ENCODE assay signal across 26 mouse cellular contexts in the genomic region with DNA sequence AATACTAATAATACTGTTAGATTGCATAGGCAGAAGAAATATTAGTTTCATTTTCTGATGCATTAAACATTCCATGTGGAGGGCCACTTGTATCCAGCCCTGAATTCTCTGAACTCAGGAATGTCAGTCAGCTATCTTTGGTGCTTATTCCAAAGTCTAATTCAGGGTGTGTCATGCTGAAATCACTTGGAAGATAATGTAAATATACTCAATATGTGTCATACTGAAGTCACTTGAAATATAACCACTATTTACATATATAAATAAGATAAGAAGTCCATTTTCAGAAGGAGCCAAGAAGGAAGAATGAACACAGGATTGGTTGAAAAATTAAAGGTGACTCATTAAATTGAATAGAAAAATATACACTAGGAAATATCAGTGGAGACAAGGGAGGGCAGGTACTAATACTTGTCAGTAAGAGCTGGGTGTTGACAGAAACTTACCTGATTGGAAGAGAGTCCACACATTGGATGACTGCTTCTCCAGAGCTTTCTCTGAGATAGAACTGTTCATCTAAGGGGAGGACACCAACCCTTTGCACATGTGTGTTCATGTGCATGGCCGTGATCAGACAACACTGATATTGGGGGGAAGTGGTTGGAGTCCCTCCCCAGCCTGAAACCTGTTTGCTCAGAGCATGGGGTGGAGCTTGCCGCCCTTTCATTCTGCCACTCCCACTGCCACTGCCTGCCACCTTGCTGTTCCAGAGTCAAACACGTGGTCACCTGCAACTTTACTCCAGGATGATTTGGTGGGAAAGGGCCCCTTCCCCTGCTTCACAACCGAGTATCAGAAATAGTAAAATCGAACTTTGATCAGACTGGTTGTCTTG. TPM values are rescaled to one million over a fixed set of nuclear protein-coding genes. Genes with fewer than 3 reads are reported as not detected.
DNase-seq lines count a peak whose midpoint lies in the region; ATAC-seq lines count a peak whose summit lies in the region.
"Had no signal": no experiment of that assay in that cellular context is flagged by ENCODE, and none has a peak within 500 bp of the region (broad histone marks: within the 10 kb centered on the region; RNA-seq: fewer than 3 reads in every experiment).

No protein-coding gene starts in this region.

- H3K27me3 ChIP-seq in lung, embryonic 16.5 days (ENCODE audit: control insufficient read depth, insufficient read depth, low read depth, low read length) = no peaks in the 10 kb centered on the region
- H3K27me3 ChIP-seq in intestine, embryonic 16.5 days (replicated peaks; ENCODE audit: control insufficient read depth, insufficient read depth, low read length) = no peaks in the 10 kb centered on the region
- H3K27me3 ChIP-seq in stomach, embryonic 16.5 days (ENCODE audit: control insufficient read depth, insufficient read depth, low read length) = no peaks in the 10 kb centered on the region
- H3K27me3 ChIP-seq: CH12.LX; embryonic facial prominence, embryonic 12.5 days; embryonic facial prominence, embryonic 15.5 days; hindbrain, embryonic 13.5 days had no signal

- H3K36me3 ChIP-seq in lung, embryonic 16.5 days (ENCODE audit: control insufficient read depth, insufficient read depth, low read length) = no peaks in the 10 kb centered on the region
- no peaks in the 10 kb centered on the region for H3K36me3 ChIP-seq in intestine, embryonic 16.5 days (ENCODE audit: control insufficient read depth, insufficient read depth, low read length)
- H3K36me3 ChIP-seq in stomach, embryonic 16.5 days (ENCODE audit: control insufficient read depth, insufficient read depth, low read length) = no peaks in the 10 kb centered on the region
- H3K36me3 ChIP-seq: embryonic facial prominence, embryonic 12.5 days; embryonic facial prominence, embryonic 15.5 days; heart, embryonic 10.5 days; hindbrain, embryonic 13.5 days had no signal

- 0 out of 2 replicates have a peak overlapping the region, but pooled peaks have one; percentile 25 for H3K27ac ChIP-seq in lung, embryonic 16.5 days (ENCODE audit: low read length)
- H3K27ac ChIP-seq in intestine, embryonic 16.5 days (ENCODE audit: low read length) = no peak overlapping the region; the same call in 1 of the 2 replicates
- no peak overlapping the region for H3K27ac ChIP-seq in stomach, embryonic 16.5 days (ENCODE audit: low read length)
- H3K27ac ChIP-seq: embryonic facial prominence, embryonic 12.5 days; embryonic facial prominence, embryonic 15.5 days; gastrocnemius, adult 2 months; heart, adult 2 months; heart, embryonic 10.5 days; hindbrain, embryonic 13.5 days had no signal

- H3K9ac ChIP-seq in lung, embryonic 16.5 days (ENCODE audit: low read length) = no peak overlapping the region
- H3K9ac ChIP-seq in intestine, embryonic 16.5 days (ENCODE audit: low read depth, low read length) = no peak overlapping the region
- no peak overlapping the region for H3K9ac ChIP-seq in stomach, embryonic 16.5 days (ENCODE audit: low read length)
- H3K9ac ChIP-seq: embryonic facial prominence, embryonic 12.5 days; embryonic facial prominence, embryonic 15.5 days; forebrain, postnatal 0 days; hindbrain, embryonic 13.5 days had no signal

- H3K4me1 ChIP-seq in lung, embryonic 16.5 days (replicated peaks; ENCODE audit: control insufficient read depth, insufficient read depth, low read length) = 0 out of 2 replicates have a peak, but pooled peaks cover 2% of the 10 kb centered on the region
- H3K4me1 ChIP-seq in intestine, embryonic 16.5 days (ENCODE audit: control insufficient read depth, insufficient read depth, low read length) = peaks cover 5% of the 10 kb centered on the region; the same call in 1 of the 2 replicates
- no peaks in the 10 kb centered on the region for H3K4me1 ChIP-seq in stomach, embryonic 16.5 days (ENCODE audit: control insufficient read depth, insufficient read depth, low read length)
- H3K4me1 ChIP-seq: embryonic facial prominence, embryonic 15.5 days; hindbrain, embryonic 13.5 days had no signal

- no peaks in the 10 kb centered on the region for H3K9me3 ChIP-seq in lung, embryonic 16.5 days (ENCODE audit: control insufficient read depth, low read length)
- H3K9me3 ChIP-seq in intestine, embryonic 16.5 days (ENCODE audit: control insufficient read depth, low read length) = no peaks in the 10 kb centered on the region
- no peaks in the 10 kb centered on the region for H3K9me3 ChIP-seq in stomach, embryonic 16.5 days (replicated peaks; ENCODE audit: control insufficient read depth, low read length)
- H3K9me3 ChIP-seq: embryonic facial prominence, embryonic 12.5 days; embryonic facial prominence, embryonic 15.5 days had no signal

- ATAC-seq in lung, embryonic 16.5 days (ENCODE audit: low read depth) = peak; percentile 59; the same call in 1 of the 2 replicates
- ATAC-seq in intestine, embryonic 16.5 days = peak; percentile 86
- ATAC-seq in stomach, embryonic 16.5 days (ENCODE audit: insufficient read depth, low FRiP score) = peak; percentile 88; the same call in 1 of the 2 replicates
- ATAC-seq: activated CD4-positive, CD25-positive, alpha-beta regulatory T cell, adult 4 months; forebrain, embryonic 14.5 days; forebrain, postnatal 0 days; hindbrain, embryonic 16.5 days had no signal

- H3K4me3 ChIP-seq in lung, embryonic 16.5 days (ENCODE audit: low read length) = no peak overlapping the region
- no peak overlapping the region for H3K4me3 ChIP-seq in intestine, embryonic 16.5 days (ENCODE audit: low read length)
- H3K4me3 ChIP-seq in stomach, embryonic 16.5 days (replicated peaks; ENCODE audit: low read length) = no peak overlapping the region
- H3K4me3 ChIP-seq: embryonic facial prominence, embryonic 12.5 days; embryonic facial prominence, embryonic 15.5 days; gastrocnemius, adult 2 months; heart, adult 2 months; heart, embryonic 10.5 days; hindbrain, embryonic 13.5 days had no signal

- 82% methylated on average over 5 of the region's 5 CpGs for WGBS in lung, embryonic 16.5 days
- 73% methylated on average over 5 of the region's 5 CpGs for WGBS in intestine, embryonic 16.5 days
- 82% methylated on average over 5 of the region's 5 CpGs for WGBS in stomach, embryonic 16.5 days

- H3K4me2 ChIP-seq in lung, embryonic 16.5 days (ENCODE audit: low read depth, low read length) = no peak overlapping the region
- H3K4me2 ChIP-seq in intestine, embryonic 16.5 days (ENCODE audit: low read depth, low read length) = no peak overlapping the region
- no peak overlapping the region for H3K4me2 ChIP-seq in stomach, embryonic 16.5 days (ENCODE audit: low read depth, low read length)
- H3K4me2 ChIP-seq: embryonic facial prominence, embryonic 12.5 days; embryonic facial prominence, embryonic 15.5 days; hindbrain, embryonic 13.5 days had no signal

- DNase-seq in lung, postnatal 14 days = no peak
- peak; percentile 71 for DNase-seq in R1 (ENCODE audit: low read depth, low spot score)
- no peak for DNase-seq in right cerebral cortex, postnatal 10 days (ENCODE audit: low spot score in 2 of 2)
- DNase-seq in kidney, postnatal 4 days = no peak
- DNase-seq in neural tube, embryonic 10.5 days (ENCODE audit: extremely low spot score, low spot score) = no peak
- DNase-seq: adrenal gland, postnatal 10 days; adrenal gland, postnatal 36 days; B cell, adult 2 months; cerebellum, adult 18-20 months; cerebellum, adult 9-10 months; cerebellum, postnatal 14 days; forebrain, postnatal 0 days; gastrocnemius, adult 2 months; gastrocnemius, postnatal 25 days; heart, adult 2 months had no signal

RNA-seq across cellular contexts. Expression of gene Aass, which starts 48.0 kb away (rescaled TPM):
- 4.2 and 4.4 TPM in 2 replicates for polyA plus RNA-seq in lung, embryonic 16.5 days (2015; fragmentation: Nextera tagmentation; extraction: Ambion mirVana)
- 1.8 and 2.3 TPM in 2 replicates for polyA plus RNA-seq in intestine, embryonic 16.5 days (2015; fragmentation: Nextera tagmentation; extraction: Ambion mirVana)
- polyA plus RNA-seq in stomach, embryonic 16.5 days (2015; fragmentation: Nextera tagmentation; extraction: Ambion mirVana) = 2.7 and 2.8 TPM in 2 replicates
- polyA plus RNA-seq: activated CD4-positive, CD25-positive, alpha-beta regulatory T cell, adult 4 months had no signal
